Mouse (Mus musculus) heart, embryonic 13.5 days (tissue): ENCODE results near the gene Prg3. TPM values are rescaled to one million over a fixed set of nuclear protein-coding genes. Genes with fewer than 3 reads are reported as not detected.

Experiments used
- ATAC-seq: fragments of 200-750 bp; cut with Nextera tagmentation; 2 replicates; pipeline ENCODE4 v1.8.0; 2017; ENCODE audit warnings: moderate TSS enrichment; ENCODE audit not compliant: insufficient number of reproducible peaks, low FRiP score, low TSS enrichment; ENCODE audit errors: extremely low read depth
- H3K27ac ChIP-seq: fragments of 300-500 bp; sonication (generic); replicated peaks from 2 replicates; pipeline ENCODE4 v1.5.1; 2015; ENCODE audit warnings: moderate library complexity, mild to moderate bottlenecking, inconsistent platforms
- H3K27me3 ChIP-seq: fragments of 300-500 bp; sonication (generic); replicated peaks from 2 replicates; pipeline ENCODE4 v1.6.1; 2015; ENCODE audit warnings: mild to moderate bottlenecking, inconsistent platforms
- H3K36me3 ChIP-seq: fragments of 300-500 bp; sonication (generic); 2 replicates; pipeline ENCODE4 v1.6.1; 2015; ENCODE audit warnings: mild to moderate bottlenecking, inconsistent platforms
- H3K4me1 ChIP-seq: fragments of 300-500 bp; sonication (generic); 2 replicates; pipeline ENCODE4 v1.6.1; 2015; ENCODE audit warnings: inconsistent platforms
- H3K4me2 ChIP-seq: fragments of 300-500 bp; sonication (generic); 2 replicates; pipeline ENCODE4 v1.6.1; 2015; ENCODE audit warnings: inconsistent platforms, mild to moderate bottlenecking, moderate library complexity
- H3K4me3 ChIP-seq: fragments of 300-500 bp; sonication (generic); 2 replicates; pipeline ENCODE4 v1.5.1; 2015; ENCODE audit warnings: moderate library complexity, mild to moderate bottlenecking, inconsistent platforms
- H3K9ac ChIP-seq: fragments of 300-500 bp; sonication (generic); 2 replicates; pipeline ENCODE4 v1.6.1; 2015; ENCODE audit warnings: inconsistent platforms, mild to moderate bottlenecking, moderate library complexity
- H3K9me3 ChIP-seq: fragments of 300-500 bp; sonication (generic); 2 replicates; pipeline ENCODE4 v1.6.1; 2016; ENCODE audit warnings: inconsistent platforms
- WGBS: fragments of 180-500 bp; shearing (Covaris S2); methylation state at CpG from one replicate; pipeline ENCODE4 v1.1.7; 2015; ENCODE audit warnings: mixed read lengths; 5-methylcytosine and 5-hydroxymethylcytosine counted together
- polyA plus RNA-seq: library from polyadenylated mRNA; unstranded; fragments of >200 nt; fragmentation: Nextera tagmentation; extraction: Ambion mirVana; gene quantifications from 2 replicates; pipeline ENCODE4 v1.2.1, GENCODE M21; 2015

Gene Prg3
- polyA plus RNA-seq, 1 experiment from 2014 or later = 0.16 TPM

DNA sequence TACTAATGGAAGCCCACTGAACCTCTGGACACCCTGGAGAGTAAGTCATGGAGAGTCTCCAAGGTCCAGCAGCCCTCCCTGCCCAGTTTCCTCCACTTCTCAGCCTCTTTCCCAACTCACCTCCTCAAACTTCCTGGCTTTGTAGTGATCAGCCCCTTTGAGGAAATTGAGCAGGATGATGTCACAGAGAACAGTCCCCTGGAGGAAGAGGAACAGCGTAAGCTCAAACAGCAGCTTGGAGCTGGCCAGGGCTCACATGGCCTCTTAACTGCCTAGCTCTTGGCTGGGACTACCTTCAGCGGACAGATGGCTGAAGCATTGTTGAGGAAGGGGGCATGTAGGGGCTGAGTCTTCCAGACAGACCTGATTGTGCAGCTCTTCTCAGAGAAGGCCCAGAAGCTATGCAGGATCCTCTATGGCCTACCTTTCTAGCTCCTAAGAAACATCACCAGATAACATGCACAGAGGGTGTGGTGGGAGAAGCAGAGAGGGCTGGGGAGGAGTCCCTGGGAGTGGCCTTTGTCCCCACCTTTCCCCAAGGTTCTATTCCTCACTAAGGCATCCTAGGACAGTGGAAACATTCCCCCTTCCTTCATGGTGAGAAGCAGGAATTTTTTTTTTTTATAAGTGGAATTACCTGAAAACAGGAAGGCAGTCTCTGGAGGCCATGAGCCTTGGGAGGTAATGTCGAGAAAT is 11.6 kb downstream of the Prg3 start:
- 57% methylated on average over 3 of the region's 3 CpGs for WGBS
- ATAC-seq = no peak; the same call in 1 of the 2 replicates

DNA sequence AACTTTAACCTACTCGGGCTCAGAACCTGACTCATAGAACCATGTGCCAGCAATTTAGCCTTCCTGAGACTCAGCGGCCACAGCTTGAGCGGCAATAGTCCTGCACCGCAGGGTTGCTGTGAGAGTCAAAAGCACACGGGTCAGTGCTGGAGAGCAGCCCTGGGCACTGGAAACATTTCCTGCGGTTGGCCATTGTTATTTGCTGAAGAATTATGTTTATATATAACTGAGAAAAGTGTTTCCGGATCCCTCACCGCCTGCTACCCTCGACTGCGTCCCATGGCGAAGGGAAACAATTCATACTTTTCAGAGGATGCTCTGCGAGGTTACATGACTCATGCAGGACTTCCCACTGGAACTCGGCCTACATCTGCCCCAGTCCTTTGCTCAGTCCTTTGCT is 13.5 kb downstream of the Prg3 start:
- H3K4me1 ChIP-seq = peaks cover 25% of the 10 kb centered on the region
- no peaks in the 10 kb centered on the region for H3K27me3 ChIP-seq
- 79% methylated on average over 13 of the region's 13 CpGs for WGBS
- no peak overlapping the region for H3K4me3 ChIP-seq
- no peak for ATAC-seq
- no peaks in the 10 kb centered on the region for H3K9me3 ChIP-seq
- no peaks in the 10 kb centered on the region for H3K36me3 ChIP-seq
- no peak overlapping the region for H3K4me2 ChIP-seq
- H3K9ac ChIP-seq = no peak overlapping the region
- H3K27ac ChIP-seq = no peak overlapping the region

More for the DNA sequence above, 11.6 kb downstream of the Prg3 start:
- Histone ChIP-seq H3K27ac (peak overlapping the region; percentile 60), H3K27me3 (no peaks in the 10 kb centered on the region), H3K4me1 (peaks cover 22% of the 10 kb centered on the region), H3K4me3 (no peak overlapping the region), H3K36me3 (no peaks in the 10 kb centered on the region), H3K9ac (no peak overlapping the region), H3K4me2 (no peak overlapping the region), H3K9me3 (no peaks in the 10 kb centered on the region)

GRCm38 (mm10) chr2:85002575-85002974 is 14.6 kb downstream of the Prg3 start:
- WGBS = 32% methylated on average over 8 of the region's 8 CpGs

GRCm38 (mm10) chr2:85004341-85004740 is 16.3 kb downstream of the Prg3 start:
- ATAC-seq = no peak
- no peak overlapping the region for H3K27ac ChIP-seq
- H3K9me3 ChIP-seq = no peaks in the 10 kb centered on the region
- WGBS = 81% methylated on average over 4 of the region's 4 CpGs
- peaks cover 34% of the 10 kb centered on the region for H3K4me1 ChIP-seq
- H3K36me3 ChIP-seq = no peaks in the 10 kb centered on the region
- H3K27me3 ChIP-seq = no peaks in the 10 kb centered on the region
- H3K9ac ChIP-seq = no peak overlapping the region
- no peak overlapping the region for H3K4me2 ChIP-seq
- no peak overlapping the region for H3K4me3 ChIP-seq

More at GRCm38 (mm10) chr2:85002575-85002974, 14.6 kb downstream of the Prg3 start:
- no peak overlapping the region for H3K9ac ChIP-seq
- no peaks in the 10 kb centered on the region for H3K27me3 ChIP-seq
- no peak overlapping the region for H3K27ac ChIP-seq
- H3K4me1 ChIP-seq = peaks cover 35% of the 10 kb centered on the region
- no peak overlapping the region for H3K4me2 ChIP-seq
- H3K36me3 ChIP-seq = no peaks in the 10 kb centered on the region
- ATAC-seq = 0 out of 2 replicates have a peak, but pooled peaks have one; percentile 9
- no peak overlapping the region for H3K4me3 ChIP-seq
- no peaks in the 10 kb centered on the region for H3K9me3 ChIP-seq

GRCm38 (mm10) chr2:85006600-85006999 is 18.6 kb downstream of the Prg3 start:
- ATAC-seq = no peak
- WGBS = 56% methylated on average over 7 of the region's 7 CpGs
- Histone ChIP-seq H3K4me3 (no peak overlapping the region), H3K27ac (no peak overlapping the region), H3K27me3 (no peaks in the 10 kb centered on the region), H3K4me2 (no peak overlapping the region), H3K9ac (no peak overlapping the region), H3K9me3 (no peaks in the 10 kb centered on the region), H3K4me1 (peaks cover 46% of the 10 kb centered on the region), H3K36me3 (no peaks in the 10 kb centered on the region)

GRCm38 (mm10) chr2:85007729-85008128 is 19.7 kb downstream of the Prg3 start:
- Histone ChIP-seq H3K27ac (no peak overlapping the region), H3K4me3 (no peak overlapping the region), H3K4me2 (no peak overlapping the region), H3K9ac (no peak overlapping the region), H3K27me3 (no peaks in the 10 kb centered on the region), H3K36me3 (no peaks in the 10 kb centered on the region), H3K4me1 (peaks cover 50% of the 10 kb centered on the region), H3K9me3 (no peaks in the 10 kb centered on the region)
- 23% methylated on average over 4 of the region's 4 CpGs for WGBS
- ATAC-seq = no peak

- WGBS = 66% methylated on average over 2 of the region's 2 CpGs
- Histone ChIP-seq H3K4me1 (peaks cover 48% of the 10 kb centered on the region), H3K9ac (no peak overlapping the region)
These were observed 21.2 kb downstream of the Prg3 start for GRCm38 (mm10) chr2:85009212-85009611.

GRCm38 (mm10) chr2:85011906-85012604 is 24.0 kb downstream of the Prg3 start:
- no peaks in the 10 kb centered on the region for H3K36me3 ChIP-seq
- H3K9ac ChIP-seq = 0 out of 2 replicates have a peak overlapping the region, but pooled peaks have one; percentile 2
- no peak overlapping the region for H3K4me3 ChIP-seq
- H3K27ac ChIP-seq = peak overlapping the region; percentile 49
- ATAC-seq = peak; percentile 52; the same call in 1 of the 2 replicates
- H3K27me3 ChIP-seq = no peaks in the 10 kb centered on the region
- H3K9me3 ChIP-seq = no peaks in the 10 kb centered on the region
- H3K4me2 ChIP-seq = peak overlapping the region; percentile 27
- H3K4me1 ChIP-seq = peaks cover 56% of the 10 kb centered on the region
- 26% methylated on average over 9 of the region's 9 CpGs for WGBS

More at GRCm38 (mm10) chr2:85009212-85009611, 21.2 kb downstream of the Prg3 start:
- no peak overlapping the region for H3K27ac ChIP-seq
- no peaks in the 10 kb centered on the region for H3K9me3 ChIP-seq
- no peaks in the 10 kb centered on the region for H3K36me3 ChIP-seq
- H3K27me3 ChIP-seq = no peaks in the 10 kb centered on the region
- H3K4me3 ChIP-seq = no peak overlapping the region
- H3K4me2 ChIP-seq = no peak overlapping the region
- no peak for ATAC-seq

- peak overlapping the region; percentile 49 for H3K27ac ChIP-seq
- no peaks in the 10 kb centered on the region for H3K27me3 ChIP-seq
- peak overlapping the region; percentile 27 for H3K4me2 ChIP-seq
- peak overlapping the region; percentile 2; the same call in 1 of the 2 replicates for H3K9ac ChIP-seq
- WGBS = 48% methylated on average over 14 of the region's 14 CpGs
- no peaks in the 10 kb centered on the region for H3K9me3 ChIP-seq
- no peak overlapping the region for H3K4me3 ChIP-seq
- no peak for ATAC-seq
- no peaks in the 10 kb centered on the region for H3K36me3 ChIP-seq
- H3K4me1 ChIP-seq = peaks cover 51% of the 10 kb centered on the region
These were observed 24.7 kb downstream of the Prg3 start for GRCm38 (mm10) chr2:85012679-85013078.

GRCm38 (mm10) chr2:85013826-85014587 is 26.0 kb downstream of the Prg3 start:
- Histone ChIP-seq H3K27ac (no peak overlapping the region), H3K27me3 (no peaks in the 10 kb centered on the region), H3K4me3 (no peak overlapping the region), H3K4me1 (peaks cover 51% of the 10 kb centered on the region), H3K9ac (no peak overlapping the region), H3K9me3 (no peaks in the 10 kb centered on the region), H3K4me2 (no peak overlapping the region), H3K36me3 (no peaks in the 10 kb centered on the region)
- no peak for ATAC-seq
- 76% methylated on average over 5 of the region's 5 CpGs for WGBS

- ATAC-seq = no peak
- H3K4me1 ChIP-seq = peaks cover 51% of the 10 kb centered on the region
- no peaks in the 10 kb centered on the region for H3K36me3 ChIP-seq
- 46% methylated on average over 3 of the region's 3 CpGs for WGBS
- H3K27me3 ChIP-seq = no peaks in the 10 kb centered on the region
- H3K9me3 ChIP-seq = no peaks in the 10 kb centered on the region
- H3K4me2 ChIP-seq = no peak overlapping the region
- H3K4me3 ChIP-seq = no peak overlapping the region
- no peak overlapping the region for H3K27ac ChIP-seq
- H3K9ac ChIP-seq = no peak overlapping the region
These were observed 26.6 kb downstream of the Prg3 start for GRCm38 (mm10) chr2:85014588-85014982.
